Mouse (Mus musculus) neutrophil, adult 65 days (primary cell): Measurements from ENCODE around the gene Gm47996. TPM values are rescaled to one million over a fixed set of nuclear protein-coding genes. Genes with fewer than 3 reads are reported as not detected.

ENCODE experiments used
- total RNA-seq: library from RNA; stranded (reverse); gene quantifications from 2 replicates; pipeline ENCODE4 v1.2.4, GENCODE M21; 2023

Gm47996 gene
- total RNA-seq = not detected in 2 replicates

GRCm38 (mm10) chr1:151209824-151210355 is at the start of gene Gm47996:
TSS of gene Gm47996 (plus strand) at chr1:151210131.

GRCm38 (mm10) chr1:151182266-151182665 is 27.7 kb upstream of the Gm47996 start, which contains the start of gene Gm47985:
TSS of gene Gm47985 (plus strand) at chr1:151182537.

GRCm38 (mm10) chr1:151192075-151192474 is 17.9 kb upstream of the Gm47996 start, which contains the start of gene Gm8947:
TSS of gene Gm8947 (plus strand) at chr1:151192376.

GRCm38 (mm10) chr1:151198120-151198519 is 11.8 kb upstream of the Gm47996 start, which contains the start of gene Gm47995:
TSS of gene Gm47995 (plus strand) at chr1:151198448.

GRCm38 (mm10) chr1:151203818-151204217 is 6.1 kb upstream of the Gm47996 start, which contains the start of gene 3110040M04Rik:
TSS of gene 3110040M04Rik (plus strand) at chr1:151204121.

Other genes with a start within 250 kb of the Gm47996 start
- not detected in 2 replicates for gene Hmcn1, start 216.7 kb upstream of the Gm47996 start, total RNA-seq
- not detected in 2 replicates for gene Gm47985, start 27.6 kb upstream of the Gm47996 start, total RNA-seq
- not detected in 2 replicates for gene Gm8947, start 17.8 kb upstream of the Gm47996 start, total RNA-seq
- not detected in 2 replicates for gene Gm47995, start 11.7 kb upstream of the Gm47996 start, total RNA-seq
- not detected in 2 replicates for gene 3110040M04Rik, start 6.0 kb upstream of the Gm47996 start, total RNA-seq
- 94.9 and 115 TPM in 2 replicates for gene Ivns1abp, start 134.3 kb downstream of the Gm47996 start, total RNA-seq
- 18.3 and 27.3 TPM in 2 replicates for gene Swt1, start 218.3 kb downstream of the Gm47996 start, total RNA-seq
- gene Trmt1l, start 218.4 kb downstream of the Gm47996 start, total RNA-seq = 16.6 and 18.9 TPM in 2 replicates